Mouse (Mus musculus) neural tube, embryonic 11.5 days (tissue): ENCODE measurements around the gene Clec1a. TPM values are rescaled to one million over a fixed set of nuclear protein-coding genes. Genes with fewer than 3 reads are reported as not detected.

ENCODE experiments used
- ATAC-seq: fragments of 200-750 bp; cut with Nextera tagmentation; 2 replicates; pipeline ENCODE4 v1.8.0; 2017; ENCODE audit warnings: moderate number of reproducible peaks, mild to moderate bottlenecking, moderate TSS enrichment, moderate library complexity; ENCODE audit not compliant: insufficient read depth, low FRiP score, low TSS enrichment
- DNase-seq: peaks from one replicate; pipeline ENCODE4 v3.0.0-alpha.2; 2015; ENCODE audit warnings: low spot score
- H3K27ac ChIP-seq: fragments of 300-500 bp; sonication (generic); 2 replicates; pipeline ENCODE4 v1.5.1; 2014; ENCODE audit warnings: low read depth, mild to moderate bottlenecking, low read length
- H3K27me3 ChIP-seq: fragments of 300-500 bp; sonication (generic); 2 replicates; pipeline ENCODE4 v1.6.1; 2014; ENCODE audit warnings: mild to moderate bottlenecking, low read length, mixed read lengths; ENCODE audit not compliant: control insufficient read depth, insufficient read depth
- H3K36me3 ChIP-seq: fragments of 300-500 bp; sonication (generic); 2 replicates; pipeline ENCODE4 v1.6.1; 2014; ENCODE audit warnings: mild to moderate bottlenecking, low read length, moderate library complexity, mixed read lengths; ENCODE audit not compliant: control insufficient read depth, insufficient read depth
- H3K4me1 ChIP-seq: fragments of 300-500 bp; sonication (generic); 2 replicates; pipeline ENCODE4 v1.6.1; 2014; ENCODE audit warnings: low read length, mixed read lengths; ENCODE audit not compliant: control insufficient read depth, insufficient read depth
- H3K4me2 ChIP-seq: fragments of 300-500 bp; sonication (generic); 2 replicates; pipeline ENCODE4 v1.6.1; 2014; ENCODE audit warnings: low read depth, mild to moderate bottlenecking, moderate library complexity
- H3K4me3 ChIP-seq: fragments of 300-500 bp; sonication (generic); 2 replicates; pipeline ENCODE4 v1.5.1; 2014; ENCODE audit warnings: low read depth, low read length
- H3K9ac ChIP-seq: fragments of 300-500 bp; sonication (generic); 2 replicates; pipeline ENCODE4 v1.6.1; 2014; ENCODE audit warnings: mild to moderate bottlenecking, low read length
- H3K9me3 ChIP-seq: fragments of 300-500 bp; sonication (generic); 2 replicates; pipeline ENCODE4 v1.6.1; 2016; ENCODE audit warnings: low read length; ENCODE audit not compliant: control insufficient read depth
- WGBS: fragments of 180-500 bp; shearing (Covaris S2); extraction: QIAGEN DNeasy Blood & Tissue Kit; methylation state at CpG from one replicate; pipeline ENCODE4 v1.1.7; 2014; 5-methylcytosine and 5-hydroxymethylcytosine counted together
- polyA plus RNA-seq: library from polyadenylated mRNA; unstranded; fragments of >200 nt; fragmentation: Nextera tagmentation; extraction: Ambion mirVana; gene quantifications from 2 replicates; pipeline ENCODE4 v1.2.1, GENCODE M21; 2014

Clec1a gene
- polyA plus RNA-seq, 1 experiment from 2014 or later: 1.6 TPM

GRCm38 (mm10) chr6:129422311-129422710, 29.5 kb downstream of the Clec1a start:
- Histone ChIP-seq H3K27ac (no peak overlapping the region), H3K36me3 (no peaks in the 10 kb centered on the region), H3K9me3 (no peaks in the 10 kb centered on the region), H3K4me2 (no peak overlapping the region), H3K9ac (no peak overlapping the region), H3K27me3 (no peaks in the 10 kb centered on the region), H3K4me3 (no peak overlapping the region), H3K4me1 (no peaks in the 10 kb centered on the region)
- WGBS: 85% methylated on average over 3 of the region's 3 CpGs
- no peak for DNase-seq
- no peak for ATAC-seq

- Histone ChIP-seq H3K27ac (no peak overlapping the region), H3K9ac (no peak overlapping the region), H3K4me2 (no peak overlapping the region), H3K27me3 (no peaks in the 10 kb centered on the region), H3K4me1 (no peaks in the 10 kb centered on the region), H3K36me3 (no peaks in the 10 kb centered on the region), H3K4me3 (no peak overlapping the region), H3K9me3 (no peaks in the 10 kb centered on the region)
- ATAC-seq (no peak), DNase-seq (no peak)
- 85% methylated on average over 1 of the region's 1 CpGs for WGBS
Observed at GRCm38 (mm10) chr6:129414177-129414576, 37.6 kb downstream of the Clec1a start.

- ATAC-seq (no peak), DNase-seq (no peak)
- WGBS: 93% methylated on average over 2 of the region's 2 CpGs
- H3K4me1 ChIP-seq: no peaks in the 10 kb centered on the region
- no peaks in the 10 kb centered on the region for H3K9me3 ChIP-seq
- no peaks in the 10 kb centered on the region for H3K36me3 ChIP-seq
- no peak within 1 kb of the TSS for H3K9ac ChIP-seq
- no peaks in the 10 kb centered on the region for H3K27me3 ChIP-seq
- no peak within 1 kb of the TSS for H3K27ac ChIP-seq
- no peak within 1 kb of the TSS for H3K4me2 ChIP-seq
- no peak within 1 kb of the TSS for H3K4me3 ChIP-seq
Observed at GRCm38 (mm10) chr6:129408562-129408961, 43.2 kb downstream of the Clec1a start, which contains the start of gene Clec9a. Gene Clec9a (plus strand): TSS chr6:129408862.

GRCm38 (mm10) chr6:129407324-129407723, 44.5 kb downstream of the Clec1a start:
- H3K4me2 ChIP-seq: no peak overlapping the region
- no peak for DNase-seq
- 48% methylated on average over 2 of the region's 2 CpGs for WGBS

GRCm38 (mm10) chr6:129405999-129406398, 45.8 kb downstream of the Clec1a start:
- no peak overlapping the region for H3K4me2 ChIP-seq
- H3K4me3 ChIP-seq: no peak overlapping the region
- H3K36me3 ChIP-seq: no peaks in the 10 kb centered on the region
- no peak overlapping the region for H3K9ac ChIP-seq
- H3K27me3 ChIP-seq: no peaks in the 10 kb centered on the region
- no peak overlapping the region for H3K27ac ChIP-seq
- no peak for ATAC-seq
- no peaks in the 10 kb centered on the region for H3K9me3 ChIP-seq
- no peaks in the 10 kb centered on the region for H3K4me1 ChIP-seq
- no peak for DNase-seq

More at GRCm38 (mm10) chr6:129407324-129407723, 44.5 kb downstream of the Clec1a start:
- Histone ChIP-seq H3K27me3 (no peaks in the 10 kb centered on the region), H3K27ac (no peak overlapping the region), H3K36me3 (no peaks in the 10 kb centered on the region), H3K4me1 (no peaks in the 10 kb centered on the region), H3K9me3 (no peaks in the 10 kb centered on the region), H3K9ac (no peak overlapping the region), H3K4me3 (no peak overlapping the region)
- ATAC-seq: no peak

GRCm38 (mm10) chr6:129403391-129403790, 48.4 kb downstream of the Clec1a start:
- no peak for ATAC-seq
- Histone ChIP-seq H3K4me2 (no peak overlapping the region), H3K4me3 (no peak overlapping the region), H3K9me3 (no peaks in the 10 kb centered on the region), H3K27me3 (no peaks in the 10 kb centered on the region), H3K4me1 (no peaks in the 10 kb centered on the region), H3K27ac (no peak overlapping the region), H3K9ac (no peak overlapping the region), H3K36me3 (no peaks in the 10 kb centered on the region)
- 89% methylated on average over 6 of the region's 6 CpGs for WGBS
- no peak for DNase-seq

- 93% methylated on average over 2 of the region's 2 CpGs for WGBS
- Histone ChIP-seq H3K36me3 (no peaks in the 10 kb centered on the region), H3K9ac (no peak overlapping the region), H3K4me3 (no peak overlapping the region), H3K9me3 (no peaks in the 10 kb centered on the region), H3K27ac (no peak overlapping the region), H3K27me3 (no peaks in the 10 kb centered on the region), H3K4me1 (no peaks in the 10 kb centered on the region), H3K4me2 (no peak overlapping the region)
- no peak for ATAC-seq
- DNase-seq: no peak
Observed at GRCm38 (mm10) chr6:129402404-129402803, 49.4 kb downstream of the Clec1a start.

GRCm38 (mm10) chr6:129399945-129400344, 51.9 kb downstream of the Clec1a start:
- H3K27ac ChIP-seq: no peak overlapping the region
- ATAC-seq: no peak
- no peaks in the 10 kb centered on the region for H3K9me3 ChIP-seq
- no peak for DNase-seq
- H3K4me1 ChIP-seq: no peaks in the 10 kb centered on the region
- WGBS: 77% methylated on average over 6 of the region's 6 CpGs
- no peak overlapping the region for H3K4me3 ChIP-seq
- H3K27me3 ChIP-seq: no peaks in the 10 kb centered on the region
- no peak overlapping the region for H3K9ac ChIP-seq
- H3K36me3 ChIP-seq: no peaks in the 10 kb centered on the region
- no peak overlapping the region for H3K4me2 ChIP-seq

GRCm38 (mm10) chr6:129396997-129397396, 54.8 kb downstream of the Clec1a start, which contains the start of gene Clec1b:
Gene Clec1b (plus strand): TSS chr6:129397297.
- Histone ChIP-seq H3K9ac (no peak within 1 kb of the TSS), H3K9me3 (no peaks in the 10 kb centered on the region), H3K27ac (no peak within 1 kb of the TSS), H3K4me2 (no peak within 1 kb of the TSS), H3K4me3 (no peak within 1 kb of the TSS), H3K27me3 (no peaks in the 10 kb centered on the region), H3K4me1 (no peaks in the 10 kb centered on the region), H3K36me3 (no peaks in the 10 kb centered on the region)
- DNase-seq (no peak), ATAC-seq (no peak)
- WGBS: 88% methylated on average over 8 of the region's 8 CpGs
